ENCODE assay signal across 14 mouse cellular contexts in genomic region chr11:117169088-117169635, GRCm38 (mm10). TPM values are rescaled to one million over a fixed set of nuclear protein-coding genes. Genes with fewer than 3 reads are reported as not detected.
DNase-seq lines count a peak whose midpoint lies in the region; TF ChIP-seq lines count a peak whose summit lies in the region.
"Had no signal": no experiment of that assay in that cellular context is flagged by ENCODE, and none has a peak within 500 bp of the region (broad histone marks: within the 10 kb centered on the region; RNA-seq: fewer than 3 reads in every experiment).

No protein-coding gene starts in this region.

- 38% methylated on average over 11 of the region's 11 CpGs for WGBS in olfactory bulb, adult 2 months

- H3K27ac ChIP-seq in olfactory bulb, adult 2 months (ENCODE audit: insufficient read depth, low read depth, low read length), result peak overlapping the region; percentile 96
- H3K27ac ChIP-seq: heart, embryonic 13.5 days; limb, embryonic 12.5 days; neural tube, embryonic 12.5 days had no signal

- H3K4me3 ChIP-seq in olfactory bulb, adult 2 months (ENCODE audit: insufficient read depth, low read depth, low read length), result no peak overlapping the region
- H3K4me3 ChIP-seq: heart, embryonic 13.5 days; limb, embryonic 12.5 days; neural tube, embryonic 12.5 days had no signal

- DNase-seq in layer of hippocampus, adult 11-12 months (ENCODE audit: low spot score), result peak; percentile 15
- no peak for DNase-seq in layer of hippocampus, adult 9-11 months
- DNase-seq in right cerebral cortex, postnatal 14 days, result peak; percentile 22
- no peak for DNase-seq in right cerebral cortex, adult 18-20 months
- peak; percentile 62 to 63 for DNase-seq in cerebellum, postnatal 14 days
- no peak for DNase-seq in frontal cortex, postnatal 25 days (ENCODE audit: low spot score in 2 of 2)
- DNase-seq: kidney, adult 9 months; lung, adult 2 months; right cerebral cortex, postnatal 25 days; thymus, postnatal 14 days had no signal

- no peak for TF ChIP-seq POLR2A in olfactory bulb, adult 2 months (IDR thresholded peaks at IDR 0.05; ENCODE audit: insufficient read depth, low read depth, low read length)

- peaks cover 69% of the 10 kb centered on the region for H3K4me1 ChIP-seq in olfactory bulb, adult 2 months (ENCODE audit: control insufficient read depth, insufficient read depth, low read length)
- H3K4me1 ChIP-seq: neural tube, embryonic 12.5 days had no signal

- no peak for TF ChIP-seq CTCF in olfactory bulb, adult 2 months (IDR thresholded peaks at IDR 0.05; ENCODE audit: insufficient read depth, low read depth, low read length)

RNA-seq across cellular contexts. Expression of gene Sept9, which starts 30.3 kb away (rescaled TPM):
- 157 TPM in 1 of 2 replicates, not detected in the other for polyA plus RNA-seq in olfactory bulb, adult 2 months (2012; ENCODE audit: insufficient read depth, insufficient read length, low replicate concordance, missing spikeins)

RNA-seq across cellular contexts. Expression of gene Sec14l1, which starts 54.2 kb away (rescaled TPM):
- not detected in 2 replicates for polyA plus RNA-seq in olfactory bulb, adult 2 months (2012; ENCODE audit: insufficient read depth, insufficient read length, low replicate concordance, missing spikeins)

Comparison
In these comparisons a context has a peak if more than half of its experiments do, and no peak if none do; other contexts are left out.
1. DNase-seq: peak in layer of hippocampus, adult 11-12 months (single experiment), right cerebral cortex, postnatal 14 days (single experiment) and cerebellum, postnatal 14 days (2 of 2); none in layer of hippocampus, adult 9-11 months (single experiment), right cerebral cortex, adult 18-20 months (single experiment) and frontal cortex, postnatal 25 days (0 of 2).